Mouse (Mus musculus) c-Kit-positive CD71-positive TER-119-negative erythroid progenitor cells, embryonic 14.5 days (primary cell): ENCODE measurements around the gene Immt.
A peak's percentile ranks its signal among the peaks of the same experiment; 100 is the strongest.

Experiments
- DNase-seq: peaks from one replicate; pipeline ENCODE4 v3.0.0-alpha.2; 2013; ENCODE audit warnings: low read depth

Gene Immt

GRCm38 (mm10) chr6:71830690-71831580 is at the start of gene Immt:
TSS of gene Immt (plus strand) at chr6:71831331.
- peak; percentile 94 for DNase-seq

- DNase-seq: no peak
These were observed 48.0 kb upstream of the Immt start for GRCm38 (mm10) chr6:71783165-71783564.

GRCm38 (mm10) chr6:71788348-71788747 is 42.8 kb upstream of the Immt start:
- no peak for DNase-seq

- DNase-seq: no peak
These were observed 39.4 kb upstream of the Immt start for GRCm38 (mm10) chr6:71791771-71792170.

GRCm38 (mm10) chr6:71799391-71799790 is 31.7 kb upstream of the Immt start:
- no peak for DNase-seq

- DNase-seq: no peak
These were observed 30.0 kb upstream of the Immt start for GRCm38 (mm10) chr6:71801011-71801713.

GRCm38 (mm10) chr6:71801714-71802094 is 29.4 kb upstream of the Immt start:
- DNase-seq: no peak

- no peak for DNase-seq
These were observed 27.5 kb upstream of the Immt start for GRCm38 (mm10) chr6:71803609-71804008.

- peak; percentile 75 for DNase-seq
These were observed 26.9 kb upstream of the Immt start for GRCm38 (mm10) chr6:71804061-71804829.

GRCm38 (mm10) chr6:71806713-71807112 is 24.4 kb upstream of the Immt start:
- DNase-seq: no peak

- DNase-seq: no peak
These were observed 21.2 kb upstream of the Immt start for GRCm38 (mm10) chr6:71809890-71810289.

GRCm38 (mm10) chr6:71812820-71813219 is 18.3 kb upstream of the Immt start:
- no peak for DNase-seq

- no peak for DNase-seq
These were observed 11.3 kb upstream of the Immt start for GRCm38 (mm10) chr6:71819764-71820292.

- DNase-seq: no peak
These were observed 8.0 kb upstream of the Immt start for GRCm38 (mm10) chr6:71823085-71823484.

GRCm38 (mm10) chr6:71823488-71823887 is 7.6 kb upstream of the Immt start:
- peak; percentile 91 for DNase-seq

- DNase-seq: no peak
These were observed 7.2 kb upstream of the Immt start for GRCm38 (mm10) chr6:71823961-71824360.

GRCm38 (mm10) chr6:71826869-71827268 is 4.3 kb upstream of the Immt start, which contains the start of gene Mrpl35:
TSS of gene Mrpl35 (minus strand) at chr6:71826969.
- no peak for DNase-seq

- no peak for DNase-seq
These were observed 1.4 kb upstream of the Immt start for GRCm38 (mm10) chr6:71829768-71830167.

- DNase-seq: peak; percentile 93
These were observed 440 bp downstream of the Immt start for GRCm38 (mm10) chr6:71831581-71831960.

- DNase-seq: no peak
These were observed 5.7 kb downstream of the Immt start for GRCm38 (mm10) chr6:71836811-71837210.

GRCm38 (mm10) chr6:71839815-71840214 is 8.7 kb downstream of the Immt start:
- no peak for DNase-seq

GRCm38 (mm10) chr6:71840597-71841290 is 9.6 kb downstream of the Immt start:
- no peak for DNase-seq
